Mouse (Mus musculus): ENCODE measurements around the gene H2-DMb1. TPM values are rescaled to one million over a fixed set of nuclear protein-coding genes. Genes with fewer than 3 reads are reported as not detected.

H2-DMb1 gene
- polyA plus RNA-seq, 1 experiment from 2014 or later: 2.6 TPM

- Histone ChIP-seq H3K4me1 (replicated peaks; ENCODE audit: control insufficient read depth, insufficient read depth) (no peaks in the 10 kb centered on the region), H3K4me2 (replicated peaks; ENCODE audit: low read depth) (peak overlapping the region; percentile 76), H3K9me3 (ENCODE audit: control insufficient read depth, low read length) (no peaks in the 10 kb centered on the region), H3K27me3 (ENCODE audit: control insufficient read depth, insufficient read depth, low read length) (no peaks in the 10 kb centered on the region; the same call in 1 of the 2 replicates), H3K27ac (replicated peaks) (0 out of 2 replicates have a peak overlapping the region, but pooled peaks have one; percentile 14), H3K36me3 (ENCODE audit: control insufficient read depth, insufficient read depth, low read length) (no peaks in the 10 kb centered on the region), H3K9ac (ENCODE audit: low read length) (peak overlapping the region; percentile 48), H3K4me3 (ENCODE audit: low read depth, low read length) (peak overlapping the region; percentile 50)
- ATAC-seq (ENCODE audit: low FRiP score, low TSS enrichment) (peak; percentile 43; the same call in 1 of the 2 replicates), DNase-seq (ENCODE audit: low spot score) (peak; percentile 48)
- TF ChIP-seq CTCF (IDR thresholded peaks at IDR 0.05; ENCODE audit: low read depth): no peak
- no peak for TF ChIP-seq EP300 (optimal IDR thresholded peaks at IDR 0.05)
- 2% methylated on average over 32 of the region's 32 CpGs for WGBS
Measured at GRCm38 (mm10) chr17:34197904-34198520, 45.1 kb downstream of the H2-DMb1 start.

- ATAC-seq (ENCODE audit: low FRiP score, low TSS enrichment) (no peak), DNase-seq (ENCODE audit: low spot score) (no peak)
- peak overlapping the region; percentile 48 for H3K9ac ChIP-seq (ENCODE audit: low read length)
- H3K27me3 ChIP-seq (ENCODE audit: control insufficient read depth, insufficient read depth, low read length): no peaks in the 10 kb centered on the region; the same call in 1 of the 2 replicates
- H3K4me2 ChIP-seq (replicated peaks; ENCODE audit: low read depth): peak overlapping the region; percentile 76
- peak overlapping the region; percentile 50 for H3K4me3 ChIP-seq (ENCODE audit: low read depth, low read length)
- H3K27ac ChIP-seq (replicated peaks): no peak overlapping the region
- WGBS: 12% methylated on average over 11 of the region's 11 CpGs
- H3K36me3 ChIP-seq (ENCODE audit: control insufficient read depth, insufficient read depth, low read length): no peaks in the 10 kb centered on the region
- TF ChIP-seq CTCF (IDR thresholded peaks at IDR 0.05; ENCODE audit: low read depth) (no peak), EP300 (optimal IDR thresholded peaks at IDR 0.05) (no peak)
- H3K9me3 ChIP-seq (ENCODE audit: control insufficient read depth, low read length): no peaks in the 10 kb centered on the region
- H3K4me1 ChIP-seq (replicated peaks; ENCODE audit: control insufficient read depth, insufficient read depth): no peaks in the 10 kb centered on the region
Measured at GRCm38 (mm10) chr17:34198521-34198912, 45.6 kb downstream of the H2-DMb1 start.

- Histone ChIP-seq H3K4me2 (replicated peaks; ENCODE audit: low read depth) (peak overlapping the region; percentile 76; the same call in 1 of the 2 replicates), H3K36me3 (ENCODE audit: control insufficient read depth, insufficient read depth, low read length) (no peaks in the 10 kb centered on the region), H3K27ac (replicated peaks) (no peak overlapping the region), H3K27me3 (ENCODE audit: control insufficient read depth, insufficient read depth, low read length) (no peaks in the 10 kb centered on the region; the same call in 1 of the 2 replicates), H3K9ac (ENCODE audit: low read length) (no peak overlapping the region), H3K9me3 (ENCODE audit: control insufficient read depth, low read length) (no peaks in the 10 kb centered on the region), H3K4me1 (replicated peaks; ENCODE audit: control insufficient read depth, insufficient read depth) (no peaks in the 10 kb centered on the region), H3K4me3 (ENCODE audit: low read depth, low read length) (0 out of 2 replicates have a peak overlapping the region, but pooled peaks have one; percentile 50)
- 70% methylated on average over 12 of the region's 12 CpGs for WGBS
- no peak for TF ChIP-seq EP300 (optimal IDR thresholded peaks at IDR 0.05)
- TF ChIP-seq CTCF (IDR thresholded peaks at IDR 0.05; ENCODE audit: low read depth): no peak
- DNase-seq (ENCODE audit: low spot score) (no peak), ATAC-seq (ENCODE audit: low FRiP score, low TSS enrichment) (no peak)
Measured at GRCm38 (mm10) chr17:34199050-34199619, 46.3 kb downstream of the H2-DMb1 start.

GRCm38 (mm10) chr17:34200047-34200446 lies 47.2 kb downstream of the H2-DMb1 start:
- Histone ChIP-seq H3K9me3 (ENCODE audit: control insufficient read depth, low read length) (no peaks in the 10 kb centered on the region), H3K27ac (replicated peaks) (no peak overlapping the region), H3K27me3 (ENCODE audit: control insufficient read depth, insufficient read depth, low read length) (no peaks in the 10 kb centered on the region; the same call in 1 of the 2 replicates), H3K4me1 (replicated peaks; ENCODE audit: control insufficient read depth, insufficient read depth) (no peaks in the 10 kb centered on the region), H3K9ac (ENCODE audit: low read length) (no peak overlapping the region), H3K36me3 (ENCODE audit: control insufficient read depth, insufficient read depth, low read length) (no peaks in the 10 kb centered on the region), H3K4me3 (ENCODE audit: low read depth, low read length) (no peak overlapping the region), H3K4me2 (replicated peaks; ENCODE audit: low read depth) (no peak overlapping the region)
- ATAC-seq (ENCODE audit: low FRiP score, low TSS enrichment) (no peak), DNase-seq (ENCODE audit: low spot score) (no peak)
- TF ChIP-seq EP300 (optimal IDR thresholded peaks at IDR 0.05): no peak
- no peak for TF ChIP-seq CTCF (IDR thresholded peaks at IDR 0.05; ENCODE audit: low read depth)
- WGBS: 84% methylated on average over 10 of the region's 10 CpGs

- H3K4me2 ChIP-seq (replicated peaks; ENCODE audit: low read depth): no peak overlapping the region
- DNase-seq (ENCODE audit: low spot score) (no peak), ATAC-seq (ENCODE audit: low FRiP score, low TSS enrichment) (no peak)
- no peak for TF ChIP-seq CTCF (IDR thresholded peaks at IDR 0.05; ENCODE audit: low read depth)
- TF ChIP-seq EP300 (optimal IDR thresholded peaks at IDR 0.05): no peak
- no peaks in the 10 kb centered on the region; the same call in 1 of the 2 replicates for H3K27me3 ChIP-seq (ENCODE audit: control insufficient read depth, insufficient read depth, low read length)
- no peaks in the 10 kb centered on the region for H3K36me3 ChIP-seq (ENCODE audit: control insufficient read depth, insufficient read depth, low read length)
- no peaks in the 10 kb centered on the region for H3K4me1 ChIP-seq (replicated peaks; ENCODE audit: control insufficient read depth, insufficient read depth)
- no peak overlapping the region for H3K27ac ChIP-seq (replicated peaks)
- no peak overlapping the region for H3K4me3 ChIP-seq (ENCODE audit: low read depth, low read length)
- 85% methylated on average over 16 of the region's 16 CpGs for WGBS
- H3K9me3 ChIP-seq (ENCODE audit: control insufficient read depth, low read length): no peaks in the 10 kb centered on the region
- no peak overlapping the region for H3K9ac ChIP-seq (ENCODE audit: low read length)
Measured at GRCm38 (mm10) chr17:34200772-34201505, 48.1 kb downstream of the H2-DMb1 start.

Measured in stomach, postnatal 0 days (tissue).